Mouse (Mus musculus) ES-E14 (cell line): Measurements from ENCODE around the gene Ppp1r11.

Experiments used
- HCFC1 ChIP-seq: IDR thresholded peaks from 2 replicates; pipeline ENCODE4 v1.6.1; 2012; ENCODE audit warnings: low read length, inconsistent platforms, borderline replicate concordance; ENCODE audit not compliant: insufficient read depth
- MAFK ChIP-seq: IDR thresholded peaks from 2 replicates; pipeline ENCODE4 v1.6.1; 2014; ENCODE audit warnings: mild to moderate bottlenecking, low read depth, low read length, inconsistent platforms; ENCODE audit not compliant: insufficient read depth
- ZNF384 ChIP-seq: IDR thresholded peaks from 2 replicates; pipeline ENCODE4 v1.6.1; 2012; ENCODE audit warnings: low read depth, low read length, inconsistent platforms

- TF ChIP-seq HCFC1 (no peak), MAFK (no peak), ZNF384 (no peak)
Observed at GRCm38 (mm10) chr17:36966875-36967274, 15.3 kb upstream of the Ppp1r11 start.
